Mouse (Mus musculus) CH12.LX (cell line): Measurements from ENCODE around the gene Itgb1bp1. TPM values are rescaled to one million over a fixed set of nuclear protein-coding genes. Genes with fewer than 3 reads are reported as not detected.

Experiments
- DNase-seq: peaks from one replicate; pipeline ENCODE4 v3.0.0-alpha.2; 2013; ENCODE audit errors: extremely low read depth
- H3K27ac ChIP-seq: 2 replicates; pipeline ENCODE4 v1.5.1; 2012; ENCODE audit warnings: low read depth, mild to moderate bottlenecking, control low read depth, moderate library complexity; ENCODE audit not compliant: insufficient read depth
- H3K27me3 ChIP-seq: replicated peaks from 2 replicates; pipeline ENCODE3; 2012; ENCODE audit warnings: inconsistent platforms
- H3K36me3 ChIP-seq, 2 experiments: replicated peaks in 1 of 2; 2 replicates each; pipeline versions ENCODE3 to v1.6.1; 2012; ENCODE audit warnings: inconsistent platforms in 1 of 2, low read length in 1 of 2, mild to moderate bottlenecking in 1 of 2, mixed read lengths in 1 of 2, moderate library complexity in 1 of 2; ENCODE audit not compliant: control insufficient read depth in 1 of 2, insufficient read depth in 1 of 2
- H3K4me1 ChIP-seq, 2 experiments: 2 replicates each; pipeline ENCODE4 v1.6.1; 2012; ENCODE audit warnings: inconsistent platforms in 1 of 2, moderate library complexity in 1 of 2; ENCODE audit not compliant: insufficient read depth in 2 of 2, control insufficient read depth in 1 of 2
- H3K4me2 ChIP-seq: 2 replicates; pipeline ENCODE4 v1.6.1; 2012; ENCODE audit warnings: low read depth, mild to moderate bottlenecking, control low read depth; ENCODE audit not compliant: poor library complexity, insufficient read depth, severe bottlenecking
- H3K4me3 ChIP-seq, 3 experiments: fragments of 150-350 bp in 1 of 3; sonication (generic) in 1 of 3; replicated peaks in 1 of 3; 2 replicates each; pipeline versions ENCODE3 to v1.5.1; 2011 to 2012; ENCODE audit warnings: low read depth in 2 of 3, low read length in 2 of 3, mild to moderate bottlenecking in 2 of 3, moderate library complexity in 2 of 3, control low read depth in 1 of 3, improper control_type of control experiment in 1 of 3, inconsistent platforms in 1 of 3, mixed read lengths in 1 of 3; ENCODE audit not compliant: poor library complexity in 1 of 3
- H3K79me2 ChIP-seq: replicated peaks from 2 replicates; pipeline ENCODE4 v1.6.1; 2012; ENCODE audit warnings: mild to moderate bottlenecking, moderate library complexity; ENCODE audit not compliant: control insufficient read depth, poor library complexity, insufficient read depth, severe bottlenecking; ENCODE audit errors: extremely low read depth
- H3K9ac ChIP-seq: 2 replicates; pipeline ENCODE4 v1.6.1; 2012; ENCODE audit warnings: low read depth, mild to moderate bottlenecking, control low read depth, moderate library complexity; ENCODE audit not compliant: insufficient read depth
- H3K9me3 ChIP-seq: replicated peaks from 2 replicates; pipeline ENCODE3; 2012; ENCODE audit warnings: low read length, inconsistent platforms, mixed read lengths
- BHLHE40 ChIP-seq: IDR thresholded peaks from 2 replicates; pipeline ENCODE4 v1.6.1; 2011; ENCODE audit warnings: mild to moderate bottlenecking, low read depth, low read length, improper control_type of control experiment
- CTCF ChIP-seq, 2 experiments: IDR thresholded peaks in 1 of 2; conservative IDR thresholded peaks in 1 of 2; 2 replicates each; pipeline ENCODE4 v1.5.1; 2011 to 2012; ENCODE audit warnings: low read depth in 2 of 2, low read length in 2 of 2, improper control_type of control experiment in 1 of 2, inconsistent platforms in 1 of 2, mild to moderate bottlenecking in 1 of 2, moderate library complexity in 1 of 2
- E2F4 ChIP-seq: IDR thresholded peaks from 2 replicates; pipeline ENCODE4 v1.6.1; 2011; ENCODE audit warnings: low read depth, low read length, improper control_type of control experiment; ENCODE audit not compliant: insufficient replicate concordance
- ELF1 ChIP-seq: IDR thresholded peaks from 2 replicates; pipeline ENCODE4 v1.6.1; 2014; ENCODE audit warnings: low read depth, mild to moderate bottlenecking, inconsistent platforms, low read length, improper control_type of control experiment
- EP300 ChIP-seq: IDR thresholded peaks from 2 replicates; pipeline ENCODE4 v1.6.1; 2011; ENCODE audit warnings: low read length, improper control_type of control experiment
- IRF4 ChIP-seq: IDR thresholded peaks from 2 replicates; pipeline ENCODE4 v1.6.1; 2014; ENCODE audit warnings: low read depth, mild to moderate bottlenecking, inconsistent platforms, low read length, improper control_type of control experiment
- JUN ChIP-seq: IDR thresholded peaks from 2 replicates; pipeline ENCODE4 v1.6.1; 2011; ENCODE audit warnings: low read depth, mild to moderate bottlenecking, low read length, improper control_type of control experiment, moderate library complexity; ENCODE audit not compliant: insufficient read depth
- MAX ChIP-seq: IDR thresholded peaks from 2 replicates; pipeline ENCODE4 v1.6.1; 2011; ENCODE audit warnings: low read length, improper control_type of control experiment
- MAZ ChIP-seq: IDR thresholded peaks from 2 replicates; pipeline ENCODE4 v1.6.1; 2012; ENCODE audit warnings: low read depth, mild to moderate bottlenecking, inconsistent platforms, low read length, improper control_type of control experiment, moderate library complexity
- MXI1 ChIP-seq: IDR thresholded peaks from 2 replicates; pipeline ENCODE4 v1.6.1; 2011; ENCODE audit warnings: mild to moderate bottlenecking, low read depth, low read length, improper control_type of control experiment
- MYC ChIP-seq: IDR thresholded peaks from 2 replicates; pipeline ENCODE4 v1.6.1; 2011; ENCODE audit warnings: low read depth, mild to moderate bottlenecking, improper control_type of control experiment, low read length
- NELFE ChIP-seq: IDR thresholded peaks from 2 replicates; pipeline ENCODE4 v1.6.1; 2011; ENCODE audit warnings: low read depth, low read length, improper control_type of control experiment
- POLR2A ChIP-seq: IDR thresholded peaks from 2 replicates; pipeline ENCODE4 v1.6.1; 2011; ENCODE audit warnings: low read depth, mild to moderate bottlenecking, improper control_type of control experiment, low read length
- RCOR1 ChIP-seq: conservative IDR thresholded peaks from 2 replicates; pipeline ENCODE4 v1.6.1; 2012; ENCODE audit warnings: low read depth, mild to moderate bottlenecking, inconsistent platforms, low read length, improper control_type of control experiment
- SIN3A ChIP-seq: IDR thresholded peaks from 2 replicates; pipeline ENCODE4 v1.6.1; 2012; ENCODE audit warnings: low read length, improper control_type of control experiment, inconsistent platforms
- SMC3 ChIP-seq: IDR thresholded peaks from 2 replicates; pipeline ENCODE4 v1.6.1; 2011; ENCODE audit warnings: low read depth, low read length, improper control_type of control experiment
- TBP ChIP-seq: conservative IDR thresholded peaks from 2 replicates; pipeline ENCODE4 v1.6.1; 2011; ENCODE audit warnings: low read depth, low read length, improper control_type of control experiment
- TCF12 ChIP-seq: IDR thresholded peaks from 2 replicates; pipeline ENCODE4 v1.6.1; 2014; ENCODE audit warnings: low read depth, mild to moderate bottlenecking, inconsistent platforms, low read length, improper control_type of control experiment
- UBTF ChIP-seq: IDR thresholded peaks from 2 replicates; pipeline ENCODE4 v1.6.1; 2012; ENCODE audit warnings: low read depth, mild to moderate bottlenecking, inconsistent platforms, low read length, improper control_type of control experiment, moderate library complexity
- USF2 ChIP-seq: conservative IDR thresholded peaks from 2 replicates; pipeline ENCODE4 v1.6.1; 2011; ENCODE audit warnings: low read depth, low read length, improper control_type of control experiment
- ZC3H11A ChIP-seq: IDR thresholded peaks from 2 replicates; pipeline ENCODE4 v1.6.1; 2012; ENCODE audit warnings: low read depth, mild to moderate bottlenecking, inconsistent platforms, low read length, improper control_type of control experiment
- ZKSCAN1 ChIP-seq: IDR thresholded peaks from 2 replicates; pipeline ENCODE4 v1.6.1; 2012; ENCODE audit warnings: low read depth, inconsistent platforms, low read length, improper control_type of control experiment, borderline replicate concordance
- ZMIZ1 ChIP-seq: IDR thresholded peaks from 2 replicates; pipeline ENCODE4 v1.6.1; 2012; ENCODE audit warnings: low read depth, mild to moderate bottlenecking, inconsistent platforms, low read length, improper control_type of control experiment
- ZNF384 ChIP-seq: IDR thresholded peaks from 2 replicates; pipeline ENCODE4 v1.6.1; 2012; ENCODE audit warnings: low read depth, low read length, improper control_type of control experiment, inconsistent platforms
- dilution Hi-C: fragments of 300-500 bp; cut with MboI; formaldehyde crosslinking; loops from 2 replicates; pipeline ENCODE4 v1.14.3; 2020; ENCODE audit warnings: low sequenced_read_pairs; ENCODE audit not compliant: extremely low pct_unique_long_range_greater_than_20kb, extremely low pct_ligation_motif_present
- in situ Hi-C: fragments of 300-500 bp; cut with MboI; formaldehyde crosslinking; loops from 3 replicates; pipeline ENCODE4 v1.14.3; 2019; ENCODE audit warnings: low sequenced_read_pairs, low pct_ligation_motif_present, low pct_unique_long_range_greater_than_20kb, mixed read lengths
- polyA plus RNA-seq: library from polyadenylated mRNA; unstranded; fragments of >175 nt; gene quantifications from 2 replicates; pipeline ENCODE4 v1.2.1, GENCODE M21; 2012; ENCODE audit warnings: low read depth; ENCODE audit not compliant: insufficient read length
- total RNA-seq, 2 experiments: library from RNA; depleted of rRNA; stranded (reverse); fragments of 300-350 nt in 1 of 2; fragments of >200 nt in 1 of 2; gene quantifications; 2 replicates each; pipeline ENCODE4 v1.2.3; 2012 to 2014

Gene Itgb1bp1
- total and polyA plus RNA-seq, 3 experiments: 37.7 to 77.5 (median 57.9) TPM

GRCm38 (mm10) chr12:21335869-21336268 lies 49.8 kb upstream of the Itgb1bp1 start (continued):
- peak; percentile 100 for TF ChIP-seq MYC
- peak; percentile 86 for TF ChIP-seq RCOR1
- peak; percentile 54; the same call in 1 of the 2 replicates for TF ChIP-seq NELFE
- TF ChIP-seq EP300: peak; percentile 98
- TF ChIP-seq UBTF: no peak
- peak; percentile 100 for TF ChIP-seq MXI1
- TF ChIP-seq ELF1: peak; percentile 59; the same call in 1 of the 2 replicates
- TF ChIP-seq E2F4: peak; percentile 53; the same call in 1 of the 2 replicates
- no peak; the same call in 1 of the 2 replicates for TF ChIP-seq POLR2A
- TF ChIP-seq IRF4: peak; percentile 91
- TF ChIP-seq JUN: peak; percentile 49; the same call in 1 of the 2 replicates
- peak; percentile 36; the same call in 1 of the 2 replicates for TF ChIP-seq ZNF384
- peak; percentile 53 for TF ChIP-seq USF2
- TF ChIP-seq BHLHE40: peak; percentile 95
- TF ChIP-seq SIN3A: peak; percentile 99
- TF ChIP-seq TBP: 0 out of 2 replicates have a peak, but pooled peaks have one; percentile 18
- TF ChIP-seq ZMIZ1: no peak
- peak; percentile 100 for TF ChIP-seq MAX

DNA sequence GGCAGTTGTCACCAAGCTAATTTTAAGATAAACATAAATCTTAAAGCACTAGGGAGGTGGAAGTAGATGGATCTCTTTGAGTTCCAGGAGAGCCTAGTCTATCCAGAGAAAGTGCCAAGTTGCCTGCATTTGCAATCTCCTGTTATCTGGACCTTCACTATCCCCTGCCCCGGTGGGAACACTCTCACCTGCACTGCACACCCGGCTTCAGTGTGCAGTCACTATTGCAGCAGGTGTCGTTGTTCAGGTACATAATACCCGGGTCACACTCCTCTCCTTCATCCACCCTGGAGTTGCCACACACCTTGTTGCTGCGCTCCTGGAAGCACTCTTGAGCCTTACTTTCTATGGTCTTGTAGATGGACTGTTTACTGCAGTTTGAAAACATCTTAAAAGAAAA lies 47.7 kb upstream of the Itgb1bp1 start:
- Histone ChIP-seq H3K27ac (no peak overlapping the region), H3K79me2 (no peaks in the 10 kb centered on the region), H3K4me2 (no peak overlapping the region), H3K4me1 (peaks cover 12 to 33% of the 10 kb centered on the region in 2 experiments), H3K36me3 (peaks cover 56 to 73% of the 10 kb centered on the region in 2 experiments), H3K27me3 (no peaks in the 10 kb centered on the region), H3K9ac (no peak overlapping the region), H3K9me3 (no peaks in the 10 kb centered on the region), H3K4me3 (no peak overlapping the region)
- dilution Hi-C loops: no loop called here
- TF ChIP-seq ELF1: no peak
- TF ChIP-seq ZC3H11A: no peak
- in situ Hi-C loops: no loop called here
- DNase-seq: no peak

- Histone ChIP-seq H3K36me3 (peaks cover 60 to 76% of the 10 kb centered on the region in 2 experiments), H3K9ac (no peak overlapping the region)
- TF ChIP-seq POLR2A (no peak), ZKSCAN1 (no peak), MAZ (no peak), TCF12 (no peak), NELFE (no peak), EP300 (no peak), CTCF (conservative IDR thresholded peaks at IDR 0.05 in 1 of 2, IDR thresholded peaks at IDR 0.05 in 1 of 2; ENCODE audit: low read depth in 2 of 2, low read length in 2 of 2) (no peak), MAX (no peak), SMC3 (no peak)
Measured at GRCm38 (mm10) chr12:21333021-21333420, 46.9 kb upstream of the Itgb1bp1 start.

More at GRCm38 (mm10) chr12:21333021-21333420, 46.9 kb upstream of the Itgb1bp1 start:
- Histone ChIP-seq H3K27me3 (no peaks in the 10 kb centered on the region), H3K79me2 (no peaks in the 10 kb centered on the region), H3K27ac (no peak overlapping the region), H3K9me3 (no peaks in the 10 kb centered on the region), H3K4me3 (no peak overlapping the region), H3K4me1 (peaks cover 12 to 33% of the 10 kb centered on the region in 2 experiments), H3K4me2 (no peak overlapping the region)
- in situ Hi-C loops (no loop called here), dilution Hi-C loops (no loop called here)
- DNase-seq: no peak
